Mouse (Mus musculus) stomach, embryonic 15.5 days (tissue): ENCODE results near the gene Xlr4c. TPM values are rescaled to one million over a fixed set of nuclear protein-coding genes. Genes with fewer than 3 reads are reported as not detected.
"Not testable (repeated sequence)": the region's sequence is repeated elsewhere in the genome, so short reads cannot be mapped to it uniquely, and the experiment has no call there.

ENCODE experiments used
- ATAC-seq: fragments of 200-750 bp; cut with Nextera tagmentation; 2 replicates; pipeline ENCODE4 v1.8.0; 2017; ENCODE audit warnings: low read depth, moderate number of reproducible peaks, moderate TSS enrichment; ENCODE audit not compliant: insufficient read depth, low FRiP score
- H3K27ac ChIP-seq: fragments of 300-500 bp; sonication (generic); 2 replicates; pipeline ENCODE4 v1.5.1; 2015; ENCODE audit warnings: mild to moderate bottlenecking, inconsistent platforms
- H3K27me3 ChIP-seq: fragments of 300-500 bp; sonication (generic); replicated peaks from 2 replicates; pipeline ENCODE4 v1.6.1; 2015; ENCODE audit warnings: inconsistent platforms
- H3K36me3 ChIP-seq: fragments of 300-500 bp; sonication (generic); 2 replicates; pipeline ENCODE4 v1.6.1; 2015; ENCODE audit warnings: inconsistent platforms
- H3K4me1 ChIP-seq: fragments of 300-500 bp; sonication (generic); 2 replicates; pipeline ENCODE4 v1.6.1; 2015; ENCODE audit warnings: inconsistent platforms
- H3K4me2 ChIP-seq: fragments of 300-500 bp; sonication (generic); 2 replicates; pipeline ENCODE4 v1.6.1; 2015; ENCODE audit warnings: mild to moderate bottlenecking, inconsistent platforms
- H3K4me3 ChIP-seq: fragments of 300-500 bp; sonication (generic); replicated peaks from 2 replicates; pipeline ENCODE4 v1.5.1; 2015; ENCODE audit warnings: inconsistent platforms
- H3K9ac ChIP-seq: fragments of 300-500 bp; sonication (generic); 2 replicates; pipeline ENCODE4 v1.6.1; 2015; ENCODE audit warnings: inconsistent platforms
- H3K9me3 ChIP-seq: fragments of 300-500 bp; sonication (generic); 2 replicates; pipeline ENCODE4 v1.6.1; 2016; ENCODE audit warnings: inconsistent platforms
- WGBS: fragments of 180-500 bp; shearing (Covaris S2); methylation state at CpG from one replicate; pipeline ENCODE4 v1.1.7; 2015; 5-methylcytosine and 5-hydroxymethylcytosine counted together
- polyA plus RNA-seq: library from polyadenylated mRNA; unstranded; fragments of >200 nt; fragmentation: Nextera tagmentation; extraction: Ambion mirVana; gene quantifications from 2 replicates; pipeline ENCODE4 v1.2.1, GENCODE M21; 2015

Gene Xlr4c
- polyA plus RNA-seq: 0.30 and 0.81 TPM in 2 replicates

DNA sequence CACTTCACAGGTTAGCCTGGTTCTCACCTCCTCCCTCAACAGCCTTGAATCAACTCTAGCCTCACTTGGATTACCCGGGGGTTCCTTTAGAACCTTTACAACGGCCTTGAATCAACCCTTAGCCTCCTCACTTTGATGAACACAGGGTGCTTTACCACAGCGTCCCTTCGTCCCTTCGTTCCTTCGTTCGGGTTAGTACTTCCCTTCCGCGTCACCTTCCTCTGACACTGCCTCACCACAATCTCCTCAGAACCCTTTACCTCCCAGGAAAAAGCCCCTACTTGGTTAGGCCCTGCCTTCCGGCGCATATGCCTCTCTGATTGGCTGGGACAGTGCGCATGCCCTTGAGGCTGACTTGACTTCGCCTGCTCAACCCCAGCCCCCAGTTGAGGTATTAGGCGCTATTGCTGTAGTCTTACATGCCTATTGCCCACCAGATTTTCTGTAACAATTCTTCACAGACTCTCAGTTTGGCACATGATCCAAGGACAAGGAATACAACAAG lies at the start of gene Xlr4c:
Gene Xlr4c, minus strand, starts transcription at position 310 of the 505 bp plus-strand sequence.
- not testable (repeated sequence) for H3K9ac ChIP-seq, H3K27me3 ChIP-seq, H3K9me3 ChIP-seq, H3K4me2 ChIP-seq, H3K27ac ChIP-seq, H3K4me3 ChIP-seq, H3K4me1 ChIP-seq, H3K36me3 ChIP-seq, ATAC-seq
- 81% methylated on average over 14 of the region's 14 CpGs for WGBS

DNA sequence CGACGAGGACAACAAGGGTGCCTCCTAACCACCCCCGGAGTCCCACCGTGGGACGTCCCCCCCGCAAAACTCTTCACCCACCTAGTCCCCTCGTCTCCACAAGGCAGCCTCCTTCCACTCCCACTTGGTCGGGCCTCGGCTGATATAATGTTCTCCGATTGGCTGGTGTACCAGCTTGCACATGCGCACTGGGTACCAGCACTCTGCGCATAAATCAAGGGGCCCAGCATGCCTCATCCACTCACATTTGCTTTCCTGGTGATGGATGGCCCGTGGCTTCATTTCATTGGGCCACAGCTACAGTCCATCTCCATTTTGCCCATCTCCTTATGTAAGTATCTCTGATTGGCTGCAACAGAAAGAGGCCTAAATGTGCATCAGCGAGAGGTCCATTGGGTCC lies 22.3 kb upstream of the Xlr4c start, which contains the start of gene Xlr3c:
Gene Xlr3c, minus strand, starts transcription at position 121 of the 400 bp plus-strand sequence.
- not testable (repeated sequence) for ATAC-seq, H3K27ac ChIP-seq, H3K4me1 ChIP-seq, H3K9me3 ChIP-seq, H3K4me3 ChIP-seq, H3K27me3 ChIP-seq, H3K36me3 ChIP-seq, H3K9ac ChIP-seq, H3K4me2 ChIP-seq
- WGBS: 87% methylated on average over 14 of the region's 14 CpGs

DNA sequence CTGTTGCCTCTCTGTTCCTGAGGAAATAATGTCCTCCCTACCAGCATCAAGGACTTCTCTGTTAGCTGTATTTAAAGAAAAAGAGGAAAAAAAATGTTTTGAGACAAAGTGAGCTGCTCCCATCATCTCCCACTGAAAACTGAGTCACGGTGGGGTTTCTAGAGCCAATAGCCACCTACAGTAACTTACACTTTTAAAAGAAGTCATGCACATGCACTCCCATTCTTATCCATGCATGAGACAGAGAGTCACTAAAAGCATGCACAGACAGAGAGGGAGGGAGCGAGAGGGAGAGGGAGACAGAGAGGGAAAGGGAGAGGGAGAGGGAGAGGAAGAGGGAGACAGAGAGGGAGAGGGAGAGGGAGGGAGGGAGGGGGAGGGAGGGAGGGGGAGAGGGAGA lies 19.5 kb upstream of the Xlr4c start:
- WGBS: 96% methylated on average over 1 of the region's 2 CpGs
- H3K4me1 ChIP-seq, H3K4me2 ChIP-seq, ATAC-seq, H3K9me3 ChIP-seq, H3K27me3 ChIP-seq, H3K36me3 ChIP-seq, H3K4me3 ChIP-seq, H3K27ac ChIP-seq, H3K9ac ChIP-seq: not testable (repeated sequence)

DNA sequence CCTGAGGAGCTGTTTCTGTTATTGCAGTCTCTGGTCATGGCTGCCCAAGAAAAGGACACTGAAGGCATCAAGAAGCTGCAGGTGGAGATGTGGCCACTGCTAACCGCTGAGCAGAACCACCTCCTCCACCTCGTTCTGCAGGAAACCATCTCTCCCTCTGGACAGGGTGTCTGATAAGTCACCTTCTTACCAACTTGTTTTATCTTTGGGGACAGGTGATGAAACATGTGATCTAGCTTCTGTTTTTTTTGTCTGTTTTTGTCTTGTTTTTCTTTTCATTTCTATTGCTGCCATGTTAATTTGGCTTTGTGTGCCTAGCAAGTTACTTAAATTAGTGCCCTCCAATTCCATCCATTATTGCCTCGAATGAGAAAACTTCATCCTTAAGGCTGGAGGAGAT lies 13.6 kb downstream of the Xlr4c start:
- no peak overlapping the region for H3K9ac ChIP-seq
- no peaks in the 10 kb centered on the region for H3K4me1 ChIP-seq
- no peak for ATAC-seq
- H3K36me3 ChIP-seq: no peaks in the 10 kb centered on the region
- H3K4me2 ChIP-seq: peak overlapping the region; percentile 77
- H3K27me3 ChIP-seq: no peaks in the 10 kb centered on the region
- WGBS: 27% methylated on average over 3 of the region's 3 CpGs
- no peaks in the 10 kb centered on the region for H3K9me3 ChIP-seq
- peak overlapping the region; percentile 60 for H3K4me3 ChIP-seq
- H3K27ac ChIP-seq: no peak overlapping the region

DNA sequence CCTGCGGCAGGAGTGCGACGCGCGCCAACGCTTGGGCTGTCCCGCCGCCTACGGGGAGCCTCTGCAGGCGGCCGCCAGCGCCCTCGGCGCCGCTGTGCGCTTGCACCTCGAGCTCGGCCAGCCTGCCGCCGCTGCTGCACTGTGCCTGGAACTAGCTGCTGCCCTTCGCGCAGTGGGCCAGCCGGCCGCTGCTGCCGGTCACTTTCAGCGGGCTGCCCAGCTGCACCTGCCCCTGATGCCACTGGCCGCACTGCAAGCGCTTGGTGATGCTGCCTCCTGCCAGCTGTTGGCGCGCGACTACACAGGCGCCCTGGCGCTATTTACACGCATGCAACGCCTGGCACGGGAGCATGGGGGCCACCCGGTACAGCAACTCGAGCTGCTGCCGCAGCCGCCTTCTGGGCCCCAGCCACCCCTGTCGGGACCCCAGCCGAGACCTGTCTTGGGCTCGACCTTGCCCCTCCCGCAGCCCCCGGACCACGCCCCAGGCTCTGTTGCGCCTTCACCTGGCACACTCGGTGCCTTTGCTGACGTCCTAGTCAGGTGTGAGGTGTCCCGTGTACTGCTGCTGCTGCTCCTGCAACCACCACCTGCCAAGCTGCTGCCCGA lies 14.2 kb downstream of the Xlr4c start:
- WGBS: 25% methylated on average over 49 of the region's 51 CpGs
- Histone ChIP-seq H3K27me3 (no peaks in the 10 kb centered on the region), H3K4me2 (peak overlapping the region; percentile 77), H3K36me3 (no peaks in the 10 kb centered on the region), H3K9ac (peak overlapping the region; percentile 46), H3K4me3 (peak overlapping the region; percentile 60), H3K4me1 (no peaks in the 10 kb centered on the region), H3K9me3 (no peaks in the 10 kb centered on the region), H3K27ac (peak overlapping the region; percentile 84)
- peak; percentile 44; the same call in 1 of the 2 replicates for ATAC-seq

DNA sequence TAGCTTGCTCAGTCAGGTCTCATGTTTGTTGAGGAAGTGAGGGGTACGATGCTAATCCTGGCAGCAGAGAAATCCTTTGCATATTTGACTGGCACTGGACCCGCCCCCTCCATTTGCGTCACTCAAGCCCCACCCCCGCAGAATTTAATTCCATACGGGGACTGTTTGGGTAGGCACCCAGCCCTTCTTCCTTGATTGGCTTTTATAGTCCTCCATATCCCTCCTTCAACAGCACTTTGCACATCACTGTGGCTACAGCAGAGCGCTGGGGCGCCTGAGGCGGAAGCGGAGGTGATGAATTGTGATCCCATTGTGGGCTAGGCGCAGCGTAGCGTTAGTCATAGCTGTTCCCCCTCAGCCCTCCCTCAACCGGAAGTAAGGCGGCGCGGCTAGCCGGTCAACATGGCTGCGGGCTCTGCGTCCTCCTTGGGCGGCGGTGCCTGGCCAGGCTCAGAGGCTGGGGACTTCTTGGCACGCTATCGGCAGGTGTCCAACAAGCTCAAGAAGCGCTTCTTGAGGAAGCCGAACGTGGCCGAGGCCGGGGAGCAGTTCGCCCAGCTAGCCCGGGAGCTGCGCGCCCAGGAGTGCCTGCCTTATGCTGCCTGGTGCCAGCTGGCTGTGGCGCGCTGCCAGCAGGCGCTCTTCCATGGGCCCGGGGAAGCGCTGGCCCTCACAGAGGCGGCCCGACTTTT lies 14.9 kb downstream of the Xlr4c start, which contains the start of gene F8a:
Gene F8a, plus strand, starts transcription at position 378 of the 692 bp plus-strand sequence.
- Histone ChIP-seq H3K4me3 (peak within 1 kb of the TSS; percentile 60), H3K27ac (peak within 1 kb of the TSS; percentile 84), H3K9ac (peak within 1 kb of the TSS; percentile 46), H3K9me3 (no peaks in the 10 kb centered on the region), H3K36me3 (no peaks in the 10 kb centered on the region), H3K27me3 (no peaks in the 10 kb centered on the region), H3K4me2 (peak within 1 kb of the TSS; percentile 77), H3K4me1 (no peaks in the 10 kb centered on the region)
- peak; percentile 95 for ATAC-seq
- WGBS: 21% methylated on average over 34 of the region's 39 CpGs

DNA sequence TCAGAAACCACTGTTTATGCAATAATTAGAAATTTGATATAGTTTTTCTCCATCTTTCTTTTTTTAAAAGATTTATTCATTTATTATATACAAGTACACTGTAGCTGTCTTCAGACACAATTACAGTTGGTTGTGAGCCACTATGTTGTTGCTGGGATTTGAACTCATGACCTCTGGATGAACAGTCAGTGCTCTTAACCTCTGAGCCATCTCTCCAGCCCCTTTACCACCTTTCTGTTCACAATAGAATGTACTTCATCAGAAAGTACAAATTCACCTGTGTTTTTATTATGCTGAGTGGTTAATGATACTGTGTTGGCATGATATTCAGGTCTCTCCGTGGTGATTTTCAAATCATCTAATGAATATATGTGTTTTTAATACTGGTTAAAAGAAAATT lies 17.6 kb downstream of the Xlr4c start:
- no peak for ATAC-seq
- H3K9ac ChIP-seq: no peak overlapping the region
- no peaks in the 10 kb centered on the region for H3K27me3 ChIP-seq
- no peak overlapping the region for H3K27ac ChIP-seq
- H3K36me3 ChIP-seq: no peaks in the 10 kb centered on the region
- H3K9me3 ChIP-seq: no peaks in the 10 kb centered on the region
- WGBS: 47% methylated on average over 1 of the region's 1 CpGs
- H3K4me1 ChIP-seq: no peaks in the 10 kb centered on the region
- no peak overlapping the region for H3K4me2 ChIP-seq
- no peak overlapping the region for H3K4me3 ChIP-seq

DNA sequence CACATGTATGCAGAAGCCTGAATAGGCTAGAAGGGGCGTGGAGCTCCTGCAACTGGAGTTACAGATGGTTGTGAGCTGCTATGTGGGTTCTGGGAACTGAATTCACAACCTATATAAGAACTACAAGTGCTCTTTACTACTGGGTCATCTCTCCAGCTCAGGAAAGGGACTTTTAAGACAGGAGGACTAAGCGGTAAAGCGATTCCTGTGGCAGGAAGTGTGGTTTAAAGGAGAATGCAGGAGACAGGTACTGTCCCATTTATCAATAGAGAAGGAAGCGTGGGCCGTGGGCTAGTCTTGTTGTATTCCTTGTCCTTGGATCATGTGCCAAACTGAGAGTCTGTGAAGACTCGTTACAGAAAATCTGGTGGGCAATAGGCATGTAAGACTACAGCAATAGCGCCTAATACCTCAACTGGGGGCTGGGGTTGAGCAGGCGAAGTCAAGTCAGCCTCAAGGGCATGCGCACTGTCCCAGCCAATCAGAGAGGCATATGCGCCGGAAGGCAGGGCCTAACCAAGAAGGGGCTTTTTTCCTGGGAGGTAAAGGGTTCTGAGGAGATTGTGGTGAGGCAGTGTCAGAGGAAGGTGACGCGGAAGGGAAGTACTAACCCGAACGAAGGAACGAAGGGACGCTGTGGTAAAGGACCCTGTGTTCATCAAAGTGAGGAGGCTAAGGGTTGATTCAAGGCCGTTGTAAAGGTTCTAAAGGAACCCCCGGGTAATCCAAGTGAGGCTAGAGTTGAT lies 28.9 kb downstream of the Xlr4c start, which contains the start of gene Xlr4b:
Gene Xlr4b, plus strand, starts transcription at position 515 of the 746 bp plus-strand sequence.
- not testable (repeated sequence) for H3K9ac ChIP-seq, H3K36me3 ChIP-seq, H3K9me3 ChIP-seq, ATAC-seq, H3K4me2 ChIP-seq, H3K4me3 ChIP-seq, H3K27me3 ChIP-seq, H3K27ac ChIP-seq, H3K4me1 ChIP-seq
- WGBS: 76% methylated on average over 18 of the region's 19 CpGs

DNA sequence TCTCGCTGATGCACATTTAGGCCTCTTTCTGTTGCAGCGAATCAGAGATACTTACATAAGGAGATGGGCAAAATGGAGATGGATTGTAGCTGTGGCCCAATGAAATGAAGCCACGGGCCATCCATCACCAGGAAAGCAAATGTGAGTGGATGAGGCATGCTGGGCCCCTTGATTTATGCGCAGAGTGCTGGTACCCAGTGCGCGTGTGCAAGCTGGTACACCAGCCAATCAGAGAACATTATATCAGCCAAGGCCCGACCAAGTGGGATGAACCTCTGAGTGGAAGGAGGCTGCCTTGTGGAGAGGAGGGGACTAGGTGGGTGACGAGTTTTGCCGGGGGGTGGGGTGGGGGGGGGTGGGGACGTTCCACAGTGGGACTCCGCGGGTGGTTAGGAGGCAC lies 51.0 kb downstream of the Xlr4c start, which contains the start of gene Xlr3b:
Gene Xlr3b, plus strand, starts transcription at position 274 of the 400 bp plus-strand sequence.
- WGBS: 76% methylated on average over 12 of the region's 12 CpGs
- not testable (repeated sequence) for H3K27me3 ChIP-seq, ATAC-seq, H3K9ac ChIP-seq, H3K4me2 ChIP-seq, H3K27ac ChIP-seq, H3K4me1 ChIP-seq, H3K9me3 ChIP-seq, H3K4me3 ChIP-seq, H3K36me3 ChIP-seq
